Mouse (Mus musculus): Measurements from ENCODE around the gene Uso1. TPM values are rescaled to one million over a fixed set of nuclear protein-coding genes. Genes with fewer than 3 reads are reported as not detected.
A peak's percentile ranks its signal among the peaks of the same experiment; 100 is the strongest.

Uso1 gene
- polyA plus RNA-seq, 2 experiments: 14.3 to 18.6 TPM

DNA sequence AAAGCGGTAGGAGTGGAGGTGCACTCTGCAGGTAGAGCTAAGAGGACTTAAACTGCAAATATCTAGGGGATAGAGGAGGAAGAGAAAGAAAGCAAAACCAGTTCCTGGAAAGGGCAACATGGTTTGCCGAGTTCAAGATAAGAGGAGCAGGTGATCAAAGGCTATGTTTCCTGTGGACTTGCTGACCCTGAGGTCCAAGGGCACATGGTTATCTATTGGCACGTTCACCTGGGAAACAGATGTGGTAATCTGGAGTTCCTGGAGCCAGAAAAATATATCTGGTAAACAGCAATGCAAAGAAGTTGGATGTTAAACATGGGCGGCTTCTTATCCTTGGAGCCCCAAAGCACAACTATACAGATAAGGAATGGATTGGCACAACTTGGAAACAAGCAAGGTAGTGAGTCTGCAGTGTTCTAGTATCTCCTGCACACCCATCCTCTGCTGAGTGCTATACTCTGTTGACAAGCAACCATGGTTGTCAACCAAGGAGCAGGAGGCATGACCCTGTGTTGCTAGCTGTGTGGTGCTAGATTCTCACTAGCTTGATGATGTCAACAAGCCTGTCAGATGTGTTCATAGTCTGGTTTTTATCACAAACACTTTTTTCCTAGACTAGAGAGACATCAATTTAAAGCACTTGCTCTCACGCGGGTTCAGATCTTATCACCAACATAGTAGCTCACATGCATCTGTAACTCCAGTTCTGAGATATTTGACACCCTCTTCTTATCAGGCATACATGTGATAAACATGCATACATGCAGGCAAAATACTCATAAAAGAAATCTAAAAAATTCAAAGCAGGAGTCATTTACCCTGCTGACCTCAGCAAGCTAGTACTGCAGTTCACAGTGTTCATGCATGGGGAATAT lies 66.7 kb downstream of the Uso1 start:
- Histone ChIP-seq H3K9ac (replicated peaks) (no peak overlapping the region), H3K4me1 (replicated peaks; ENCODE audit: control insufficient read depth in 2 of 2, insufficient read depth in 2 of 2, low read length in 1 of 2) (peaks cover 10 to 19% of the 10 kb centered on the region in 2 experiments), H3K27me3 (ENCODE audit: control insufficient read depth, insufficient read depth, low read length) (no peaks in the 10 kb centered on the region), H3K4me3 (ENCODE audit: insufficient read depth in 1 of 2, low read depth in 2 of 2, low read length in 2 of 2) (no peak overlapping the region), H3K4me2 (ENCODE audit: low read depth) (no peak overlapping the region), H3K9me3 (ENCODE audit: control insufficient read depth, low read length) (no peaks in the 10 kb centered on the region), H3K27ac (no peak overlapping the region), H3K36me3 (replicated peaks; ENCODE audit: control insufficient read depth, insufficient read depth, low read depth) (peaks cover 21% of the 10 kb centered on the region)
- 33% methylated on average over 6 of the region's 6 CpGs for WGBS (ENCODE audit: insufficient replicate concordance)
- ATAC-seq (ENCODE audit: insufficient read depth) (peak; percentile 63; the same call in 1 of the 2 replicates), DNase-seq (ENCODE audit: low read depth in 3 of 3, low spot score in 3 of 3) (peak; percentile 20 to 29 (median 28))
- TF ChIP-seq CTCF (IDR thresholded peaks at IDR 0.05; ENCODE audit: low read depth) (no peak), EP300 (IDR thresholded peaks at IDR 0.05; ENCODE audit: low read depth) (no peak)

DNA sequence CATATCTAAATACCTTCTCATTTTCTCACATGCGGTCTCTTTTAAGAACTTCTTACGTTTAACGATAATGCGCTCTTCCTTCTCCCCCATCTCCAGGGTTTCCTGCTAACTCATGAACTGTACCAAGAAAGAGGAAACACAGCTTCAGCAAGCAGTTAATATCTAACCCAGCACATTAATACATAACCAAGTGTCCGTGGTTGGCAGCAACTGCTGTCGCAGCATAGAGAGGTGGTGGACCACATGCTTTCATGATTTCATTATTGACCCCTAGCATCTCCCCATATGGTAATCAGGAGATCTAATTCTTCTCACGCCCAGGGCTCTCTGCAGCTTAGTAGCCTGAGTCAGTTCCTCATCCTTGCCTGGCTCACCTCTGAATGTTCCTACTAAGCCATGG lies 67.4 kb downstream of the Uso1 start:
- Histone ChIP-seq H3K4me2 (ENCODE audit: low read depth) (no peak overlapping the region), H3K4me3 (ENCODE audit: insufficient read depth in 1 of 2, low read depth in 2 of 2, low read length in 2 of 2) (no peak overlapping the region), H3K9me3 (ENCODE audit: control insufficient read depth, low read length) (no peaks in the 10 kb centered on the region), H3K36me3 (replicated peaks; ENCODE audit: control insufficient read depth, insufficient read depth, low read depth) (peaks cover 17% of the 10 kb centered on the region), H3K4me1 (replicated peaks; ENCODE audit: control insufficient read depth in 2 of 2, insufficient read depth in 2 of 2, low read length in 1 of 2) (peaks cover 10 to 19% of the 10 kb centered on the region in 2 experiments), H3K9ac (replicated peaks) (no peak overlapping the region), H3K27ac (no peak overlapping the region), H3K27me3 (ENCODE audit: control insufficient read depth, insufficient read depth, low read length) (no peaks in the 10 kb centered on the region)
- TF ChIP-seq CTCF (IDR thresholded peaks at IDR 0.05; ENCODE audit: low read depth) (no peak), EP300 (IDR thresholded peaks at IDR 0.05; ENCODE audit: low read depth) (no peak)
- 45% methylated on average over 7 of the region's 7 CpGs for WGBS (ENCODE audit: insufficient replicate concordance)
- ATAC-seq (ENCODE audit: insufficient read depth) (no peak), DNase-seq (ENCODE audit: low read depth in 3 of 3, low spot score in 3 of 3) (no peak)

DNA sequence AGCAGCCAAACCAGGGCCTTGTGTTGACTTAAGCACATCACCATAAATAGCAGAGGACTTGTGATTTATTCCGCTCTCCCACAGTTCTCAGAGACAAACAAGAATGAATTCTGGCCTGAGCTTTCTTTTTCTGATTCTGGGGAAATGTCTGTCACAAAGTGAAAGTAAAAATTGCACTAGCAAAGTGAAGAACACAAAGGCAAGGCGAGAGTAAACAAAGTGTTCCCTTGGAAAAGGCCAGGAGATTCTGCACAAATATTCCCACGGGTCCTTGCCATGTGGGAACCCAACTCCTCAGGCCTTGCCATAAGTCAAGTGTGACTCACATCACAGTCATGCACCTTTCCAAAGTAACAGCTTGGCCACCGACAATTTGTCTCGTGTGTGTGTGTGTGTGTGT lies 68.0 kb downstream of the Uso1 start:
- ATAC-seq (ENCODE audit: insufficient read depth): no peak
- no peak overlapping the region for H3K4me3 ChIP-seq (ENCODE audit: insufficient read depth in 1 of 2, low read depth in 2 of 2, low read length in 2 of 2)

DNA sequence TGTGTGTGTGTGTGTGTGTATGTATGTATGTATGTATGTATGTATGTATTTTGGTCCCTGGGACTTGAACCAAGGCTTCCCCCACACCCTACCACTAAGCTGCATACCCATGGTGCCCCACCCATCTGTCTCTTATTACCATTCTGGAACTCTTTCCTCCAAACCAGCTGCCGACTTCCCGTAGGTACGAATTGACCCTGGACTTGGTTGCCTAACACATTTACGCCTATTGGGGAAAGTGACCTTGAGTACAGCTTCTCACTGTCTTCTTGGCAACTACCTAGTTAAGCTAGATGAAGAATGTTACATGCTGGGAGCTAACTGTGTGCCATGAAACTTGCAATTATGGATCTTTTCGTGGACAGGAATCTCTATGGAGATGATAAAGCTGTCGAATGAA lies 68.4 kb downstream of the Uso1 start:
- ATAC-seq (ENCODE audit: insufficient read depth) (no peak), DNase-seq (ENCODE audit: low read depth in 3 of 3, low spot score in 3 of 3) (no peak)
- peaks cover 9% of the 10 kb centered on the region for H3K36me3 ChIP-seq (replicated peaks; ENCODE audit: control insufficient read depth, insufficient read depth, low read depth)
- H3K4me1 ChIP-seq (replicated peaks; ENCODE audit: control insufficient read depth in 2 of 2, insufficient read depth in 2 of 2, low read length in 1 of 2): peaks cover 10 to 19% of the 10 kb centered on the region in 2 experiments
- TF ChIP-seq CTCF (IDR thresholded peaks at IDR 0.05; ENCODE audit: low read depth): no peak
- TF ChIP-seq EP300 (IDR thresholded peaks at IDR 0.05; ENCODE audit: low read depth): no peak
- H3K9ac ChIP-seq (replicated peaks): no peak overlapping the region
- no peak overlapping the region for H3K4me3 ChIP-seq (ENCODE audit: insufficient read depth in 1 of 2, low read depth in 2 of 2, low read length in 2 of 2)
- no peak overlapping the region for H3K4me2 ChIP-seq (ENCODE audit: low read depth)
- H3K27ac ChIP-seq: no peak overlapping the region
- no peaks in the 10 kb centered on the region for H3K9me3 ChIP-seq (ENCODE audit: control insufficient read depth, low read length)
- WGBS (ENCODE audit: insufficient replicate concordance): 65% methylated on average over 6 of the region's 6 CpGs
- H3K27me3 ChIP-seq (ENCODE audit: control insufficient read depth, insufficient read depth, low read length): no peaks in the 10 kb centered on the region

More for the DNA sequence above, 68.0 kb downstream of the Uso1 start:
- no peak for TF ChIP-seq CTCF (IDR thresholded peaks at IDR 0.05; ENCODE audit: low read depth)
- TF ChIP-seq EP300 (IDR thresholded peaks at IDR 0.05; ENCODE audit: low read depth): no peak
- no peak overlapping the region for H3K27ac ChIP-seq
- H3K4me2 ChIP-seq (ENCODE audit: low read depth): no peak overlapping the region
- no peak overlapping the region for H3K9ac ChIP-seq (replicated peaks)
- DNase-seq (ENCODE audit: low read depth in 3 of 3, low spot score in 3 of 3): no peak
- WGBS (ENCODE audit: insufficient replicate concordance): 76% methylated on average over 5 of the region's 5 CpGs
- no peaks in the 10 kb centered on the region for H3K27me3 ChIP-seq (ENCODE audit: control insufficient read depth, insufficient read depth, low read length)
- H3K36me3 ChIP-seq (replicated peaks; ENCODE audit: control insufficient read depth, insufficient read depth, low read depth): peaks cover 14% of the 10 kb centered on the region
- H3K4me1 ChIP-seq (replicated peaks; ENCODE audit: control insufficient read depth in 2 of 2, insufficient read depth in 2 of 2, low read length in 1 of 2): peaks cover 10 to 19% of the 10 kb centered on the region in 2 experiments
- no peaks in the 10 kb centered on the region for H3K9me3 ChIP-seq (ENCODE audit: control insufficient read depth, low read length)

DNA sequence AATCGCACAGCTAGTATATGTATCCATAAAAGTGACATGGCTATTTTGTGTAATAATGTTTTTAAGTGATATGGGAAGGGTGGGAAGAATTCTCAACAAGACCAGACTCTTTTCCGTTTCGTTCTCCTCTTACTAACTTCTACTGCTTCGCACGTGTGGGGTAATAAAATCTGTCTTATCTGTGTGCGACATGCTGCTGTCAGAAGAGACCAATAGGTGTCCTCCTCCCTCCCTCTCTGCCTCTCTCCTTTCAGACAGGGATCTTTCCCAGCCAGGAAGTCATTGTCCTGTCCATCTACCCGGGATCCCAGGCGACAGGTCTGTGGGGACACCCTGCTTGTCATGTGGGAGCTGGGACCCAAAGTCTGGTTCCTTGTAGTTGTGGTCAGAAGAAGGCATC lies 72.5 kb downstream of the Uso1 start:
- Histone ChIP-seq H3K27me3 (ENCODE audit: control insufficient read depth, insufficient read depth, low read length) (no peaks in the 10 kb centered on the region), H3K9ac (replicated peaks) (no peak overlapping the region), H3K27ac (no peak overlapping the region), H3K9me3 (ENCODE audit: control insufficient read depth, low read length) (no peaks in the 10 kb centered on the region), H3K36me3 (replicated peaks; ENCODE audit: control insufficient read depth, insufficient read depth, low read depth) (no peaks in the 10 kb centered on the region), H3K4me1 (replicated peaks; ENCODE audit: control insufficient read depth in 2 of 2, insufficient read depth in 2 of 2, low read length in 1 of 2) (peaks cover 0 to 4% of the 10 kb centered on the region in 2 experiments; a peak in 1 of 4 replicates), H3K4me3 (ENCODE audit: insufficient read depth in 1 of 2, low read depth in 2 of 2, low read length in 2 of 2) (no peak overlapping the region), H3K4me2 (ENCODE audit: low read depth) (no peak overlapping the region)
- ATAC-seq (ENCODE audit: insufficient read depth) (no peak), DNase-seq (ENCODE audit: low read depth in 3 of 3, low spot score in 3 of 3) (no peak)
- TF ChIP-seq EP300 (IDR thresholded peaks at IDR 0.05; ENCODE audit: low read depth): no peak
- TF ChIP-seq CTCF (IDR thresholded peaks at IDR 0.05; ENCODE audit: low read depth): no peak
- WGBS (ENCODE audit: insufficient replicate concordance): 42% methylated on average over 8 of the region's 8 CpGs
